Mouse (Mus musculus): Measurements from ENCODE around the gene Add3. TPM values are rescaled to one million over a fixed set of nuclear protein-coding genes. Genes with fewer than 3 reads are reported as not detected.

Gene Add3
- polyA plus RNA-seq (2012; rRNA removed) (46.8 and 53.0 TPM in 2 replicates), polyA plus RNA-seq (2014; fragmentation: Nextera tagmentation; extraction: Ambion mirVana) (89.5 and 97.3 TPM in 2 replicates)

DNA sequence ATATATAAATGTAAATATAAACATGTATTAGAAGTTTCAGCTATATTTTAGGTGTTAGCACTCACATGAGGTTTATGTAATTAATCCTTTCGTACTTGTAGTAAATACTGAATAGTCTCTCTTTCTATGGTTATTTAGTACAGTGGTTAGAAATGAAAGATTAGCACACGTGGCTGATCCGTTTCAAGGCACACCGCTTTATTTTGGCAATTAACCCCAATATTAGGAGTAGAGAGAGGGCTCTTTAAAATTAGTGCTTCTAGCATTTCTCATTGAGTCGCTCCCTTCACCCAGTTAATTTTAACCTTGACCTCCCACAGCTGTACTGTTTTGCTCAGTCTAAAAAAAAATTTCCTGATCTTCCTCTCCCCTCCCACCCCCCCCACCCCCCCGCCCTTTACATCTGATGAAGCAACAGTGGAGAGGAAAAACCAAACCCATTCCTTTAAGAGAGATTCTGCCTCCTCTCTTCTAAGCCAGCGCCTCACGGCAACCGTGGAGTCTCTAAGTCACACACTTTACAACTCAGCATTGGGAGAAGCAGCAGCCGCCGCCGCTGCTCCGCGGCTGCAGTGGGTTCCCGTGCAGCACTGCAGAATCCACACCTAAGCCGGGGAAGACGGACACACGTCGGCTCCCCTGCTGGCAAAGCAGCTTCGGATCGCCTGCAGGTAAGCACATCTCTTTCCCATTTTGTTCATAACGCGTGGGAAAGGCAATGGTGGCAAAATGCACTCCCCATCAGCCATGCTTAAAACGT, at the start of gene Add3:
Add3 (plus strand) TSS at position 400 of the 760 bp plus-strand sequence.
- no peaks in the 10 kb centered on the region for H3K27me3 ChIP-seq (ENCODE audit: control insufficient read depth, insufficient read depth, low read length)
- peak within 1 kb of the TSS; percentile 74 for H3K9ac ChIP-seq (ENCODE audit: low read depth, low read length, severe bottlenecking)
- peaks cover 31% of the 10 kb centered on the region for H3K4me1 ChIP-seq (ENCODE audit: control insufficient read depth, insufficient read depth, low read length)
- 7% methylated on average over 24 of the region's 24 CpGs for WGBS
- DNase-seq (ENCODE audit: low spot score) (peak; percentile 45), ATAC-seq (ENCODE audit: low FRiP score, low read depth) (no peak)
- no peaks in the 10 kb centered on the region for H3K36me3 ChIP-seq (ENCODE audit: control insufficient read depth, insufficient read depth, low read length)
- H3K27ac ChIP-seq (replicated peaks; ENCODE audit: low read depth, low read length), result peak within 1 kb of the TSS; percentile 91
- H3K4me3 ChIP-seq (replicated peaks; ENCODE audit: low read length), result peak within 1 kb of the TSS; percentile 95
- peak within 1 kb of the TSS; percentile 90 for H3K4me2 ChIP-seq (replicated peaks; ENCODE audit: low read depth, low read length, severe bottlenecking)
- TF ChIP-seq POLR2A (IDR thresholded peaks at IDR 0.05; ENCODE audit: borderline replicate concordance, extremely low read depth, insufficient read depth, insufficient read length), result peak; percentile 45; the same call in 1 of the 2 replicates
- H3K9me3 ChIP-seq (ENCODE audit: control insufficient read depth, low read length), result no peaks in the 10 kb centered on the region

DNA sequence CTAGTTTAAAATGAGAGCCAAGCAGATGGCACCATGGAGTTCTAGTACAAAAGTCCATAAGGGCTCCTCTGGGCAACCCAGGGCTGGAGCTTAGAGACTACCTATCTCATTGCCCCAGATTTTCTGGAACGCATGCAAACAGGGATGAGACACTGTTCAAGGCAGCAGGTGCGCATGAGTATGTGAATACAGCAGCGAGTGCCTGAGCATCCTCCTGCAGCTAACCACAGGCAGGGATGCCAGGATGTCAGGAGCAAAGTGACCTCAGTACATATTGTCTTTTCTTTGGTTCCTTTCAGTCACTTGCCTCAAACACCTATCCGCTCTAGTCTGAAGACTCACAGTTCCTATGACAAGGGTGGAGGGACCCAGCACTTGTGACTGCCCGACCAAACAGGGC, 49.6 kb upstream of the Add3 start:
- Histone ChIP-seq H3K9ac (ENCODE audit: low read depth, low read length, severe bottlenecking) (no peak overlapping the region), H3K27me3 (ENCODE audit: control insufficient read depth, insufficient read depth, low read length) (no peaks in the 10 kb centered on the region), H3K4me2 (replicated peaks; ENCODE audit: low read depth, low read length, severe bottlenecking) (no peak overlapping the region), H3K4me1 (ENCODE audit: control insufficient read depth, insufficient read depth, low read length) (no peaks in the 10 kb centered on the region; the same call in 1 of the 2 replicates), H3K4me3 (replicated peaks; ENCODE audit: low read length) (no peak overlapping the region), H3K27ac (replicated peaks; ENCODE audit: low read depth, low read length) (no peak overlapping the region), H3K36me3 (ENCODE audit: control insufficient read depth, insufficient read depth, low read length) (no peaks in the 10 kb centered on the region), H3K9me3 (ENCODE audit: control insufficient read depth, low read length) (no peaks in the 10 kb centered on the region)
- DNase-seq (ENCODE audit: low spot score) (no peak), ATAC-seq (ENCODE audit: low FRiP score, low read depth) (no peak)
- TF ChIP-seq POLR2A (IDR thresholded peaks at IDR 0.05; ENCODE audit: borderline replicate concordance, extremely low read depth, insufficient read depth, insufficient read length), result no peak
- WGBS, result 92% methylated on average over 5 of the region's 5 CpGs

DNA sequence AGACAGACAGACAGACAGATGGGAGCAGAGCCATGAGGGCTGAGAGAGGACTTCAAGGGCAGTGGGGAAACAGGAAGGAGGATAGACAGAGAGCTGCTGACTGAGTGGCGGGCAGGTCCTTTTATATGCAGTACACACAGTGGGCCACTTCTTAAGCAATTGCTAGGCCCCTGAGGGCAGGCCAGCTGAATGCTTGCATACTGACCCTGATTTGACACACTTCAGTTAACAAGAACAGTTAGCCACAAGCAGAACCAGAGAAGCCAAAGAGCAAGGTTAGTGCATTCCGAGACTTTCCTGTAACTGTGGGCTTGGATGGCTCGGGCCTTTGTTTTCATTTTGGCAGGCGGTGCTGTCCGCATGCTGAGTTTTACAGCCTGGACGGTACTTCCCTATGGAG, 48.0 kb upstream of the Add3 start:
- Histone ChIP-seq H3K36me3 (ENCODE audit: control insufficient read depth, insufficient read depth, low read length) (no peaks in the 10 kb centered on the region), H3K9ac (ENCODE audit: low read depth, low read length, severe bottlenecking) (no peak overlapping the region), H3K4me1 (ENCODE audit: control insufficient read depth, insufficient read depth, low read length) (no peaks in the 10 kb centered on the region; the same call in 1 of the 2 replicates), H3K4me3 (replicated peaks; ENCODE audit: low read length) (no peak overlapping the region), H3K27ac (replicated peaks; ENCODE audit: low read depth, low read length) (no peak overlapping the region), H3K9me3 (ENCODE audit: control insufficient read depth, low read length) (no peaks in the 10 kb centered on the region), H3K27me3 (ENCODE audit: control insufficient read depth, insufficient read depth, low read length) (no peaks in the 10 kb centered on the region), H3K4me2 (replicated peaks; ENCODE audit: low read depth, low read length, severe bottlenecking) (no peak overlapping the region)
- ATAC-seq (ENCODE audit: low FRiP score, low read depth) (no peak), DNase-seq (ENCODE audit: low spot score) (no peak)
- WGBS, result 81% methylated on average over 6 of the region's 6 CpGs
- TF ChIP-seq POLR2A (IDR thresholded peaks at IDR 0.05; ENCODE audit: borderline replicate concordance, extremely low read depth, insufficient read depth, insufficient read length), result no peak

DNA sequence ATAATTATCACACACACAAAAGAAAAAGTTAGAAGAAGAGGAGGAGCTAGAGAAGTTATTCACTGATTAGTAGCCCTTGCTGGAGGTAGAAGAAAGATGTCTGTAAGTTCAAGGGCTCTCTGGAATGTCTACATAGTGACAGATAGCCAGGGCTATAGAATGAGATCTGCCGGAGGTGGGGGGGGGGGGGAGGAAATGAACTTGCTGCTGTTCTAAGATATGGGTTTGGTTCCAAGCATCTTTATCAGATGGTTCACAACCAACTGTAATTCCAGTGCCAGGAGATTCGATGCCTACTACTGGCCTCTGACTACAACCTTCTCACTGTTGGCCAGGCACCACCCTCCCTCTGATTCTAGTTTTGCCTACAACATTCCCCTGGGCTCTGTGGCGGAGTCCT, 46.9 kb upstream of the Add3 start:
- no peak overlapping the region for H3K27ac ChIP-seq (replicated peaks; ENCODE audit: low read depth, low read length)
- ATAC-seq (ENCODE audit: low FRiP score, low read depth) (no peak), DNase-seq (ENCODE audit: low spot score) (no peak)
- 72% methylated on average over 3 of the region's 3 CpGs for WGBS
- TF ChIP-seq POLR2A (IDR thresholded peaks at IDR 0.05; ENCODE audit: borderline replicate concordance, extremely low read depth, insufficient read depth, insufficient read length), result no peak
- no peaks in the 10 kb centered on the region for H3K9me3 ChIP-seq (ENCODE audit: control insufficient read depth, low read length)
- H3K4me3 ChIP-seq (replicated peaks; ENCODE audit: low read length), result no peak overlapping the region
- no peak overlapping the region for H3K9ac ChIP-seq (ENCODE audit: low read depth, low read length, severe bottlenecking)
- H3K27me3 ChIP-seq (ENCODE audit: control insufficient read depth, insufficient read depth, low read length), result no peaks in the 10 kb centered on the region
- H3K36me3 ChIP-seq (ENCODE audit: control insufficient read depth, insufficient read depth, low read length), result no peaks in the 10 kb centered on the region
- no peaks in the 10 kb centered on the region for H3K4me1 ChIP-seq (ENCODE audit: control insufficient read depth, insufficient read depth, low read length)
- H3K4me2 ChIP-seq (replicated peaks; ENCODE audit: low read depth, low read length, severe bottlenecking), result no peak overlapping the region

DNA sequence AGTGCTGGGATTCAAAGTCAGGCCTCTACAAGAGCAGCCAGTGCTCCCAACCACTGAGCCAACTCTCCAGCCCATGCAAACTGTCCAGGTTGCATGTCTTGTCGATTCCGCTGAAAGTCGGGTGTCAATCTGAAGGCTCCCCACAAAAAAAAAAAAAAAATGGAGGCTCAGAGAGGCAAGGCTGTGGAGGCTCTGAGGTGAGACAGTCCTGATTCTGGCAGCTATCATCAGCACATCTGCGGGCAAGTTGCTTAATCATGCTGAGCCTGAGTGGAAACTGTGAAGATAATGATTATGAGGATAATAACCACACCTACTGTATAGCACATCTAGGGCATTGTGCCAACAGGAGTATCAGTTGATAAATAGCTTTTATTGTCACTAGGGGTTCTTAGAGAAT, 45.6 kb upstream of the Add3 start:
- no peaks in the 10 kb centered on the region for H3K27me3 ChIP-seq (ENCODE audit: control insufficient read depth, insufficient read depth, low read length)
- H3K9ac ChIP-seq (ENCODE audit: low read depth, low read length, severe bottlenecking), result no peak overlapping the region
- no peak for TF ChIP-seq POLR2A (IDR thresholded peaks at IDR 0.05; ENCODE audit: borderline replicate concordance, extremely low read depth, insufficient read depth, insufficient read length)
- H3K27ac ChIP-seq (replicated peaks; ENCODE audit: low read depth, low read length), result no peak overlapping the region
- DNase-seq (ENCODE audit: low spot score) (no peak), ATAC-seq (ENCODE audit: low FRiP score, low read depth) (no peak)
- no peaks in the 10 kb centered on the region for H3K36me3 ChIP-seq (ENCODE audit: control insufficient read depth, insufficient read depth, low read length)
- no peak overlapping the region for H3K4me3 ChIP-seq (replicated peaks; ENCODE audit: low read length)
- no peak overlapping the region for H3K4me2 ChIP-seq (replicated peaks; ENCODE audit: low read depth, low read length, severe bottlenecking)
- no peaks in the 10 kb centered on the region for H3K4me1 ChIP-seq (ENCODE audit: control insufficient read depth, insufficient read depth, low read length)
- no peaks in the 10 kb centered on the region for H3K9me3 ChIP-seq (ENCODE audit: control insufficient read depth, low read length)
- WGBS, result 89% methylated on average over 4 of the region's 4 CpGs
